Mouse (Mus musculus) ZHBTc4 (cell line): ENCODE measurements at regions not wholly inside any gene's neighbourhood (a gene's known extent, or its start where the extent isn't known, plus 50 kb on each side); places are given as distances from the start of the nearest gene placed in this dataset.

Source experiments
- DNase-seq: peaks from one replicate; pipeline ENCODE4 v3.0.0-alpha.2; 2011; ENCODE audit warnings: low read depth, low spot score

GRCm38 (mm10) chr16:87069294-87069693, 284.7 kb upstream of the N6amt1 start:
- DNase-seq: no peak

GRCm38 (mm10) chr16:87067981-87068380, 286.0 kb upstream of the N6amt1 start:
- DNase-seq: no peak

- no peak for DNase-seq
Measured at GRCm38 (mm10) chr16:87067523-87067922, 286.5 kb upstream of the N6amt1 start.

GRCm38 (mm10) chr16:87060473-87060872, 293.5 kb upstream of the N6amt1 start:
- DNase-seq: no peak

- no peak for DNase-seq
Measured at GRCm38 (mm10) chr16:87049741-87050383, 304.1 kb upstream of the N6amt1 start.

GRCm38 (mm10) chr16:87044773-87045561, 309.0 kb upstream of the N6amt1 start:
- no peak for DNase-seq

GRCm38 (mm10) chr16:87043689-87044088, 310.3 kb upstream of the N6amt1 start:
- DNase-seq: no peak

- no peak for DNase-seq
Measured at GRCm38 (mm10) chr16:87040366-87040765, 313.6 kb upstream of the N6amt1 start.

GRCm38 (mm10) chr16:87039861-87040260, 314.1 kb upstream of the N6amt1 start:
- no peak for DNase-seq

GRCm38 (mm10) chr16:87037061-87037460, 316.9 kb upstream of the N6amt1 start:
- DNase-seq: no peak

GRCm38 (mm10) chr16:87031836-87032235, 322.1 kb upstream of the N6amt1 start:
- DNase-seq: no peak

GRCm38 (mm10) chr16:87028516-87029145, 325.4 kb upstream of the N6amt1 start:
- DNase-seq: no peak

- no peak for DNase-seq
Measured at GRCm38 (mm10) chr16:87027621-87028020, 326.4 kb upstream of the N6amt1 start.

- DNase-seq: no peak
Measured at GRCm38 (mm10) chr16:87022041-87022440, 331.9 kb upstream of the N6amt1 start.

GRCm38 (mm10) chr16:87017107-87017670, 336.8 kb upstream of the N6amt1 start:
- no peak for DNase-seq

- DNase-seq: no peak
Measured at GRCm38 (mm10) chr16:87001579-87001978, 352.4 kb upstream of the N6amt1 start.

- DNase-seq: no peak
Measured at GRCm38 (mm10) chr16:87001135-87001534, 352.9 kb upstream of the N6amt1 start.

GRCm38 (mm10) chr16:86971691-86972090, 382.3 kb upstream of the N6amt1 start:
- no peak for DNase-seq

- no peak for DNase-seq
Measured at GRCm38 (mm10) chr16:86949681-86950080, 404.3 kb upstream of the N6amt1 start.

- DNase-seq: no peak
Measured at GRCm38 (mm10) chr16:86945531-86946144, 408.3 kb upstream of the N6amt1 start.

GRCm38 (mm10) chr16:86945058-86945457, 408.9 kb upstream of the N6amt1 start:
- DNase-seq: no peak

- DNase-seq: no peak
Measured at GRCm38 (mm10) chr16:86934989-86935388, 419.0 kb upstream of the N6amt1 start.
